Mouse (Mus musculus): ENCODE measurements around the gene Gpsm3.

DNA sequence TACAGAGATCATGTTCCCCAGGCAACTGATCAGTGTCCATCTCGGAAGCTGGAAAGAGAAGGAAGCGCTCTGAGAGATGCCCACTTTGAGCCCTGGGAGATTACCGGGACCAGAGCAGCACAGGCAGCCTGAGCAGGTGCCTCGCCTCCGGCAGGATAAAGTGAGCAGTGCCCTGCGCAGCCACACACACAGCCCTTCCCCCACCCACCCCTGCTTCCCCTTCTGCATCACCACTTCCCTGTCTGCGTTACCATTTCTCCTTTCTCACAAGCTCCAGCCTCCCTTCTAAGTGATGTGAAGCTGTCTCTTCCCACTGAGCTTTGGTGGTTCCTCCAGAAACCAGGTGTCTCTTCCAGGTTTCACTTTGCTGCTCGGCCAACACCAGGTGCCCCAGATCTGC, 28.4 kb upstream of the Gpsm3 start:
- TF ChIP-seq CTCF (conservative IDR thresholded peaks at IDR 0.05; ENCODE audit: insufficient read depth, insufficient read length, low read depth, low read length) (no peak), POLR2A (IDR thresholded peaks at IDR 0.05; ENCODE audit: low read depth, low read length) (no peak)
